Mouse (Mus musculus): ENCODE results near the gene Ccsap. TPM values are rescaled to one million over a fixed set of nuclear protein-coding genes. Genes with fewer than 3 reads are reported as not detected.

Gene Ccsap
- polyA plus RNA-seq, 1 experiment from 2014 or later, result 2.1 TPM

- no peak overlapping the region for H3K9ac ChIP-seq (ENCODE audit: low read length)
- no peak overlapping the region for H3K27ac ChIP-seq (ENCODE audit: low read length)
- H3K4me3 ChIP-seq (replicated peaks; ENCODE audit: low read length), result no peak overlapping the region
- H3K9me3 ChIP-seq (replicated peaks; ENCODE audit: control insufficient read depth, low read length), result no peaks in the 10 kb centered on the region
- H3K4me1 ChIP-seq (ENCODE audit: control insufficient read depth, insufficient read depth, low read length), result no peaks in the 10 kb centered on the region
- H3K27me3 ChIP-seq (ENCODE audit: control insufficient read depth, insufficient read depth, low read length), result no peaks in the 10 kb centered on the region
- 79% methylated on average over 4 of the region's 4 CpGs for WGBS
- H3K36me3 ChIP-seq (ENCODE audit: control insufficient read depth, insufficient read depth, low read length), result no peaks in the 10 kb centered on the region
- H3K4me2 ChIP-seq (ENCODE audit: low read depth, low read length), result no peak overlapping the region
- no peak for ATAC-seq (ENCODE audit: insufficient read depth, low FRiP score)
These were observed 10.7 kb downstream of the Ccsap start for GRCm38 (mm10) chr8:123849352-123849751.

- no peak overlapping the region for H3K4me2 ChIP-seq (ENCODE audit: low read depth, low read length)
- no peak overlapping the region for H3K27ac ChIP-seq (ENCODE audit: low read length)
These were observed 12.5 kb downstream of the Ccsap start for GRCm38 (mm10) chr8:123847546-123847945.

DNA sequence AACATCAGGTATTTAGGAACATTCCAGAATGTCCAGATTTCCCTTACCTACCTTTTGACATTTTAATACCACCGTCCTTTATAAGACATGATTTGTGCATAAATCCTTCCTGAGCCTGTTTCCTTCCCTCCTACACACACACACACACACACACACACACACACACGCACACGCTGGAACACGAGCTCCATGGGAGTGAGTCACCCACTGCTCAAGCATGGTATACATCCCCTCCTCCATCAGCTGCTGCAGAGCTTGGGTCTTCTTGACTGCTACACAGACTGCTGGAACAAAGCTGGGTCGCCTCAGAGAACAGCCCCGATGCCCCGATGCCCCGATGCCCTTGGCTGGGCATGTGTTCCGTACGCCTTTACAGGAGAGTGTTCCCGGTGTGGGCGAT is 13.5 kb downstream of the Ccsap start:
- WGBS, result 87% methylated on average over 12 of the region's 12 CpGs

More at GRCm38 (mm10) chr8:123847546-123847945, 12.5 kb downstream of the Ccsap start:
- no peaks in the 10 kb centered on the region for H3K27me3 ChIP-seq (ENCODE audit: control insufficient read depth, insufficient read depth, low read length)
- no peaks in the 10 kb centered on the region for H3K4me1 ChIP-seq (ENCODE audit: control insufficient read depth, insufficient read depth, low read length)
- H3K36me3 ChIP-seq (ENCODE audit: control insufficient read depth, insufficient read depth, low read length), result no peaks in the 10 kb centered on the region
- no peaks in the 10 kb centered on the region for H3K9me3 ChIP-seq (replicated peaks; ENCODE audit: control insufficient read depth, low read length)
- no peak overlapping the region for H3K9ac ChIP-seq (ENCODE audit: low read length)
- no peak for ATAC-seq (ENCODE audit: insufficient read depth, low FRiP score)
- WGBS, result 67% methylated on average over 3 of the region's 3 CpGs
- H3K4me3 ChIP-seq (replicated peaks; ENCODE audit: low read length), result no peak overlapping the region

GRCm38 (mm10) chr8:123845991-123846390 is 14.0 kb downstream of the Ccsap start:
- Histone ChIP-seq H3K27ac (ENCODE audit: low read length) (no peak overlapping the region), H3K4me1 (ENCODE audit: control insufficient read depth, insufficient read depth, low read length) (no peaks in the 10 kb centered on the region), H3K4me2 (ENCODE audit: low read depth, low read length) (no peak overlapping the region), H3K36me3 (ENCODE audit: control insufficient read depth, insufficient read depth, low read length) (no peaks in the 10 kb centered on the region), H3K9ac (ENCODE audit: low read length) (no peak overlapping the region), H3K27me3 (ENCODE audit: control insufficient read depth, insufficient read depth, low read length) (no peaks in the 10 kb centered on the region), H3K4me3 (replicated peaks; ENCODE audit: low read length) (no peak overlapping the region), H3K9me3 (replicated peaks; ENCODE audit: control insufficient read depth, low read length) (no peaks in the 10 kb centered on the region)
- WGBS, result 85% methylated on average over 10 of the region's 10 CpGs
- ATAC-seq (ENCODE audit: insufficient read depth, low FRiP score), result no peak

More for the DNA sequence above, 13.5 kb downstream of the Ccsap start:
- no peak for ATAC-seq (ENCODE audit: insufficient read depth, low FRiP score)
- H3K27me3 ChIP-seq (ENCODE audit: control insufficient read depth, insufficient read depth, low read length), result no peaks in the 10 kb centered on the region
- no peaks in the 10 kb centered on the region for H3K36me3 ChIP-seq (ENCODE audit: control insufficient read depth, insufficient read depth, low read length)
- no peak overlapping the region for H3K27ac ChIP-seq (ENCODE audit: low read length)
- H3K4me1 ChIP-seq (ENCODE audit: control insufficient read depth, insufficient read depth, low read length), result no peaks in the 10 kb centered on the region
- no peaks in the 10 kb centered on the region for H3K9me3 ChIP-seq (replicated peaks; ENCODE audit: control insufficient read depth, low read length)
- no peak overlapping the region for H3K4me2 ChIP-seq (ENCODE audit: low read depth, low read length)
- H3K9ac ChIP-seq (ENCODE audit: low read length), result no peak overlapping the region
- no peak overlapping the region for H3K4me3 ChIP-seq (replicated peaks; ENCODE audit: low read length)

- Histone ChIP-seq H3K9me3 (replicated peaks; ENCODE audit: control insufficient read depth, low read length) (no peaks in the 10 kb centered on the region), H3K27ac (ENCODE audit: low read length) (no peak overlapping the region), H3K36me3 (ENCODE audit: control insufficient read depth, insufficient read depth, low read length) (no peaks in the 10 kb centered on the region), H3K4me3 (replicated peaks; ENCODE audit: low read length) (no peak overlapping the region), H3K4me1 (ENCODE audit: control insufficient read depth, insufficient read depth, low read length) (no peaks in the 10 kb centered on the region), H3K9ac (ENCODE audit: low read length) (no peak overlapping the region), H3K27me3 (ENCODE audit: control insufficient read depth, insufficient read depth, low read length) (no peaks in the 10 kb centered on the region), H3K4me2 (ENCODE audit: low read depth, low read length) (no peak overlapping the region)
- 85% methylated on average over 13 of the region's 13 CpGs for WGBS
- no peak for ATAC-seq (ENCODE audit: insufficient read depth, low FRiP score)
These were observed 14.9 kb downstream of the Ccsap start for GRCm38 (mm10) chr8:123845114-123845513.

- WGBS, result 78% methylated on average over 7 of the region's 7 CpGs
These were observed 15.7 kb downstream of the Ccsap start for GRCm38 (mm10) chr8:123844341-123844740.

DNA sequence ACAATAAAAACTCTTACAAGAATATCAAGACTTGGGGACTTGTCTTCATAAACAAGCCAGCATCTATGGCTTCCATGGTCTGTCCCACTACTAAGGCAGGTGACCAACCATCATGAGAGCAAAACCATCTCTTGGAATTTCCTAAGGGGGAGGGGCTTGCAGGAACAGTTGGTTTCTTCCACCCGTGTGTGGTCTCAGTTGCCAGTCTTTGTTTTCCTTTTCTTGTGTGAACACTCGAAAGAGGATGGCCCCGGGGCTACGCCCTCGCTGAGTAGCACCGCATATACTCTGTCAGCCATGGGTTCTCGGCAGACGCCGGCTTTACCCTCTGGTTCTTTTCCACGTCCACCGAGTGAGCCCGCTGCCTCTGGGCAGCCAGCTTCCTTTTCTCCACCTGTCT is 17.9 kb downstream of the Ccsap start:
- no peak overlapping the region for H3K27ac ChIP-seq (ENCODE audit: low read length)
- no peaks in the 10 kb centered on the region for H3K36me3 ChIP-seq (ENCODE audit: control insufficient read depth, insufficient read depth, low read length)
- H3K4me3 ChIP-seq (replicated peaks; ENCODE audit: low read length), result no peak overlapping the region
- ATAC-seq (ENCODE audit: insufficient read depth, low FRiP score), result no peak
- no peaks in the 10 kb centered on the region for H3K9me3 ChIP-seq (replicated peaks; ENCODE audit: control insufficient read depth, low read length)
- WGBS, result 89% methylated on average over 12 of the region's 12 CpGs
- H3K4me2 ChIP-seq (ENCODE audit: low read depth, low read length), result no peak overlapping the region
- H3K4me1 ChIP-seq (ENCODE audit: control insufficient read depth, insufficient read depth, low read length), result no peaks in the 10 kb centered on the region
- no peak overlapping the region for H3K9ac ChIP-seq (ENCODE audit: low read length)
- no peaks in the 10 kb centered on the region for H3K27me3 ChIP-seq (ENCODE audit: control insufficient read depth, insufficient read depth, low read length)

More at GRCm38 (mm10) chr8:123844341-123844740, 15.7 kb downstream of the Ccsap start:
- no peak overlapping the region for H3K9ac ChIP-seq (ENCODE audit: low read length)
- H3K27ac ChIP-seq (ENCODE audit: low read length), result no peak overlapping the region
- H3K9me3 ChIP-seq (replicated peaks; ENCODE audit: control insufficient read depth, low read length), result no peaks in the 10 kb centered on the region
- H3K4me1 ChIP-seq (ENCODE audit: control insufficient read depth, insufficient read depth, low read length), result no peaks in the 10 kb centered on the region
- H3K4me2 ChIP-seq (ENCODE audit: low read depth, low read length), result no peak overlapping the region
- no peak for ATAC-seq (ENCODE audit: insufficient read depth, low FRiP score)
- no peak overlapping the region for H3K4me3 ChIP-seq (replicated peaks; ENCODE audit: low read length)
- no peaks in the 10 kb centered on the region for H3K36me3 ChIP-seq (ENCODE audit: control insufficient read depth, insufficient read depth, low read length)
- H3K27me3 ChIP-seq (ENCODE audit: control insufficient read depth, insufficient read depth, low read length), result no peaks in the 10 kb centered on the region

DNA sequence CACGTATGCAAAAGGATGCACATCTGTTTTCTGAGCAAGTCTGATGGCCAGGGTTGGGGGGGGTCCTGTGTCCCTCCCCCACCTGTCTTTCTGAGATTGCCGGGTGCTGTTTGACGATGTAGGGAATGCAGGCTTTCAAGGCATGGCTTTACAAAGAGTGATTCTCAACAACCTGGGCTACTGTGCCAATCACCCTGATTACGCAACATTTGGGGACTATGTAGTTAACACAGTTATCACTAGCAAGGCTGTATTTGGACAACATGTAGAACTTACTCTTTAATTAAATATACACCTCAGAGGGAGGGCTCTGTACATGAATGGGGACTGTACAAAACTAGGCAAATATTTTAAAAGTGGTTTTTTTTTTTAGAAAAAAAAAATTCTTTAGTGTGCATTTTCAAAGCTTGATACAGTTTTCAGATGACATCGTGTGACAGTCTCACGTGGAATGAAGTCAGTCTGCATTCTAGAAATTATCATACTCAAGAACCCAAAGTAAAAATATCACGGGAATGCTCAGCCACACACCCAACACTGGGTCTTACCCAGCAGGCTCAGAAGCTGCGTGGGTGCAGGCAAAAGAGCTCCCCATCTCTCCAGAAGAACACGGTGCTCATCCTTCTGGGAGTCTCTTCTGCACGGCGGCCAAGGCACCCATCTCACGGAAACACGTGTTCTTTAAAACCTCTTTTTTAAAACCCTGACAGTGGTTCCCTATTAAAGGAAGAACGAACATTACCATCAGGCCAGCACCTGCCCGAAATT is 19.2 kb downstream of the Ccsap start:
- Histone ChIP-seq H3K9me3 (replicated peaks; ENCODE audit: control insufficient read depth, low read length) (no peaks in the 10 kb centered on the region), H3K4me1 (ENCODE audit: control insufficient read depth, insufficient read depth, low read length) (no peaks in the 10 kb centered on the region), H3K36me3 (ENCODE audit: control insufficient read depth, insufficient read depth, low read length) (no peaks in the 10 kb centered on the region), H3K4me2 (ENCODE audit: low read depth, low read length) (no peak overlapping the region), H3K27me3 (ENCODE audit: control insufficient read depth, insufficient read depth, low read length) (no peaks in the 10 kb centered on the region), H3K27ac (ENCODE audit: low read length) (no peak overlapping the region), H3K9ac (ENCODE audit: low read length) (no peak overlapping the region), H3K4me3 (replicated peaks; ENCODE audit: low read length) (no peak overlapping the region)
- 87% methylated on average over 15 of the region's 15 CpGs for WGBS
- ATAC-seq (ENCODE audit: insufficient read depth, low FRiP score), result no peak

GRCm38 (mm10) chr8:123838496-123838895 is 21.5 kb downstream of the Ccsap start:
- Histone ChIP-seq H3K36me3 (ENCODE audit: control insufficient read depth, insufficient read depth, low read length) (0 out of 2 replicates have a peak, but pooled peaks cover 4% of the 10 kb centered on the region), H3K9me3 (replicated peaks; ENCODE audit: control insufficient read depth, low read length) (no peaks in the 10 kb centered on the region), H3K4me2 (ENCODE audit: low read depth, low read length) (no peak overlapping the region), H3K4me1 (ENCODE audit: control insufficient read depth, insufficient read depth, low read length) (no peaks in the 10 kb centered on the region), H3K9ac (ENCODE audit: low read length) (no peak overlapping the region), H3K4me3 (replicated peaks; ENCODE audit: low read length) (no peak overlapping the region), H3K27me3 (ENCODE audit: control insufficient read depth, insufficient read depth, low read length) (no peaks in the 10 kb centered on the region), H3K27ac (ENCODE audit: low read length) (no peak overlapping the region)
- no peak for ATAC-seq (ENCODE audit: insufficient read depth, low FRiP score)
- WGBS, result 62% methylated on average over 9 of the region's 9 CpGs
